Mouse (Mus musculus): Measurements from ENCODE around the gene Ccdc191.

GRCm38 (mm10) chr16:43871419-43871818 lies 18.2 kb upstream of the Ccdc191 start:
- no peak for TF ChIP-seq POLR2A (IDR thresholded peaks at IDR 0.05; ENCODE audit: low read depth, low read length)
- no peak for TF ChIP-seq RCOR1 (conservative IDR thresholded peaks at IDR 0.05; ENCODE audit: low read depth, low read length)
- no peak for TF ChIP-seq UBTF (IDR thresholded peaks at IDR 0.05; ENCODE audit: low read depth, low read length)
- TF ChIP-seq CTCF (conservative IDR thresholded peaks at IDR 0.05 in 1 of 2, IDR thresholded peaks at IDR 0.05 in 1 of 2; ENCODE audit: low read depth in 2 of 2, low read length in 2 of 2), result no peak
- no peak for TF ChIP-seq MAFK (IDR thresholded peaks at IDR 0.05; ENCODE audit: insufficient replicate concordance, low read length)
- TF ChIP-seq MAX (IDR thresholded peaks at IDR 0.05; ENCODE audit: low read length), result no peak
- TF ChIP-seq JUND (conservative IDR thresholded peaks at IDR 0.05; ENCODE audit: low read depth, low read length), result no peak
- no peak for TF ChIP-seq CHD1 (IDR thresholded peaks at IDR 0.05; ENCODE audit: low read depth, low read length)

Data from CH12.LX (cell line).